Comparison of ENCODE assay signal across 30 mouse cellular contexts in the genomic region with DNA sequence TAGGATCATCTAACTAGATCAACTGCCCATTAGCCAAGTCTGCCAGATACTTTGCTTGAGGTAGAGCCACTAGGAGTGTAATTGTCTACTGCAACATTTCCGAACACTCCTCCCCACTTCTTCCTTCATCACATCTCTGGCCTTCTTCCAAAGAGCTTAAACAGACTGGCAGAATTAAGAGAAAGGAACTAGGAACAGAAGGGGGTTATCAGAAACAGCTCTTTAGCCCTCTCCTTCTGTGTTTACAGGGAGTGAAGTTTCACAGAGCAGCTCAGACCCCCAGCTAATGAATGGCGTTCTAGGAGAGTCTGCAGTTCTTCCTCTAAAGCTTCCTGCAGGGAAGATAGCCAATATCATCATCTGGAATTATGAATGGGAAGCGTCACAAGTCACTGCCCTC. TPM values are rescaled to one million over a fixed set of nuclear protein-coding genes. Genes with fewer than 3 reads are reported as not detected.
DNase-seq lines count a peak whose midpoint lies in the region; ATAC-seq and TF ChIP-seq lines count a peak whose summit lies in the region.
"Had no signal": no experiment of that assay in that cellular context is flagged by ENCODE, and none has a peak within 500 bp of the region (broad histone marks: within the 10 kb centered on the region; RNA-seq: fewer than 3 reads in every experiment).

No protein-coding gene starts in this region.

- H3K9me3 ChIP-seq in lung, embryonic 14.5 days (ENCODE audit: low read depth, low read length), result no peaks in the 10 kb centered on the region
- no peaks in the 10 kb centered on the region for H3K9me3 ChIP-seq in MEL (replicated peaks; ENCODE audit: insufficient read depth, low read length)
- H3K9me3 ChIP-seq in midbrain, embryonic 10.5 days (replicated peaks), result no peaks in the 10 kb centered on the region
- H3K9me3 ChIP-seq: embryonic facial prominence, embryonic 12.5 days; embryonic facial prominence, embryonic 15.5 days; heart, embryonic 13.5 days had no signal

- no peaks in the 10 kb centered on the region for H3K27me3 ChIP-seq in lung, embryonic 14.5 days (ENCODE audit: insufficient read depth, low read length)
- no peaks in the 10 kb centered on the region for H3K27me3 ChIP-seq in MEL (ENCODE audit: control insufficient read depth in 1 of 2, insufficient read depth in 2 of 2, low read length in 2 of 2)
- no peaks in the 10 kb centered on the region for H3K27me3 ChIP-seq in midbrain, embryonic 10.5 days (ENCODE audit: low read depth, poor library complexity, severe bottlenecking)
- H3K27me3 ChIP-seq: CH12.LX; embryonic facial prominence, embryonic 12.5 days; embryonic facial prominence, embryonic 15.5 days; heart, embryonic 13.5 days had no signal

- DNase-seq in heart, adult 11 months, result peak; percentile 35
- no peak for DNase-seq in heart, adult 9 months (ENCODE audit: low spot score in 2 of 2)
- peak; percentile 67 for DNase-seq in lung, embryonic 14.5 days
- no peak for DNase-seq in lung, postnatal 25 days (ENCODE audit: low spot score)
- peak; percentile 73 for DNase-seq in MEL (ENCODE audit: low read depth, low spot score)
- DNase-seq in brain, embryonic 14.5 days (ENCODE audit: low read depth), result peak; percentile 24
- no peak for DNase-seq in midbrain, embryonic 10.5 days (ENCODE audit: low spot score)
- DNase-seq: adrenal gland, adult 2 months; adrenal gland, postnatal 14 days; B cell, adult 2 months; cerebellum, adult 18-20 months; cerebellum, adult 9-10 months; cerebellum, postnatal 14 days; gastrocnemius, postnatal 10 days; gastrocnemius, postnatal 36 days; heart, postnatal 36 days had no signal

- TF ChIP-seq CTCF in lung, embryonic 14.5 days (IDR thresholded peaks at IDR 0.05; ENCODE audit: low read depth), result no peak
- no peak for TF ChIP-seq CTCF in MEL (IDR thresholded peaks at IDR 0.05 in 2 of 3, conservative IDR thresholded peaks at IDR 0.05 in 1 of 3; ENCODE audit: control insufficient read depth in 1 of 3, insufficient read depth in 1 of 3, low read depth in 2 of 3, low read length in 3 of 3, poor library complexity in 1 of 3, severe bottlenecking in 1 of 3)
- TF ChIP-seq CTCF in brain, embryonic 14.5 days (IDR thresholded peaks at IDR 0.05; ENCODE audit: borderline replicate concordance, extremely low read depth, insufficient read depth, insufficient read length), result no peak

- H3K27ac ChIP-seq in lung, embryonic 14.5 days (ENCODE audit: low read depth), result no peak overlapping the region
- no peak overlapping the region for H3K27ac ChIP-seq in MEL (ENCODE audit: control insufficient read depth, low read depth, low read length)
- no peak overlapping the region for H3K27ac ChIP-seq in midbrain, embryonic 10.5 days (replicated peaks)
- H3K27ac ChIP-seq: embryonic facial prominence, embryonic 12.5 days; embryonic facial prominence, embryonic 15.5 days; heart, embryonic 13.5 days; hindbrain, embryonic 14.5 days; hindbrain, postnatal 0 days had no signal

- no peak overlapping the region for H3K4me2 ChIP-seq in lung, embryonic 14.5 days
- H3K4me2 ChIP-seq: embryonic facial prominence, embryonic 12.5 days; embryonic facial prominence, embryonic 15.5 days; heart, embryonic 13.5 days; hindbrain, embryonic 14.5 days had no signal

- no peak for TF ChIP-seq RAD21 in MEL (IDR thresholded peaks at IDR 0.05; ENCODE audit: low read depth, low read length)

- TF ChIP-seq POLR2A in MEL (IDR thresholded peaks at IDR 0.05; ENCODE audit: control insufficient read depth in 1 of 2, insufficient read depth in 1 of 2, low read depth in 1 of 2, low read length in 2 of 2, poor library complexity in 1 of 2), result no peak
- no peak for TF ChIP-seq POLR2A in brain, embryonic 14.5 days (IDR thresholded peaks at IDR 0.05; ENCODE audit: borderline replicate concordance, extremely low read depth, insufficient read depth, insufficient read length, poor library complexity, severe bottlenecking)

- H3K79me2 ChIP-seq in MEL (ENCODE audit: control insufficient read depth, insufficient read depth, low read length, poor library complexity), result no peaks in the 10 kb centered on the region

- H3K4me3 ChIP-seq in lung, embryonic 14.5 days (ENCODE audit: low read depth, low read length), result no peak overlapping the region
- H3K4me3 ChIP-seq in MEL (ENCODE audit: control insufficient read depth in 1 of 2, insufficient read depth in 1 of 2, low read depth in 2 of 2, low read length in 2 of 2), result no peak overlapping the region
- H3K4me3 ChIP-seq in midbrain, embryonic 10.5 days, result no peak overlapping the region
- H3K4me3 ChIP-seq: embryonic facial prominence, embryonic 12.5 days; embryonic facial prominence, embryonic 15.5 days; heart, embryonic 13.5 days had no signal

- TF ChIP-seq EP300 in MEL (IDR thresholded peaks at IDR 0.05; ENCODE audit: low read depth in 1 of 2, low read length in 2 of 2), result peak; percentile 6 to 39; a peak in 1 of 4 replicates

- no peaks in the 10 kb centered on the region for H3K36me3 ChIP-seq in lung, embryonic 14.5 days (ENCODE audit: insufficient read depth)
- H3K36me3 ChIP-seq in MEL (ENCODE audit: control insufficient read depth in 1 of 2, insufficient read depth in 2 of 2, low read length in 2 of 2), result peaks cover 0 to 4% of the 10 kb centered on the region in 2 experiments; a peak in 2 of 4 replicates
- H3K36me3 ChIP-seq in midbrain, embryonic 10.5 days, result no peaks in the 10 kb centered on the region
- H3K36me3 ChIP-seq: embryonic facial prominence, embryonic 12.5 days; embryonic facial prominence, embryonic 15.5 days; G1E; heart, embryonic 13.5 days had no signal

- WGBS in lung, embryonic 14.5 days, result 26% methylated on average over 3 of the region's 3 CpGs
- 84% methylated on average over 3 of the region's 3 CpGs for WGBS in midbrain, embryonic 10.5 days

- H3K4me1 ChIP-seq in lung, embryonic 14.5 days (ENCODE audit: insufficient read depth), result no peaks in the 10 kb centered on the region
- peaks cover 2 to 3% of the 10 kb centered on the region in 2 experiments; a peak in 2 of 4 replicates for H3K4me1 ChIP-seq in MEL (ENCODE audit: control insufficient read depth in 1 of 2, insufficient read depth in 2 of 2, low read length in 2 of 2)
- no peaks in the 10 kb centered on the region for H3K4me1 ChIP-seq in midbrain, embryonic 10.5 days
- H3K4me1 ChIP-seq: embryonic facial prominence, embryonic 12.5 days; embryonic facial prominence, embryonic 15.5 days had no signal

- peak; percentile 35; the same call in 1 of the 2 replicates for ATAC-seq in lung, embryonic 14.5 days (ENCODE audit: insufficient read depth)
- ATAC-seq: forebrain, embryonic 16.5 days; hindbrain, postnatal 0 days; inflammation-experienced regulatory T-cells, adult 6 months; intestine, embryonic 16.5 days had no signal

- no peak overlapping the region for H3K9ac ChIP-seq in lung, embryonic 14.5 days
- H3K9ac ChIP-seq in MEL (ENCODE audit: control insufficient read depth, low read depth, low read length, poor library complexity, severe bottlenecking), result no peak overlapping the region
- H3K9ac ChIP-seq: embryonic facial prominence, embryonic 12.5 days; embryonic facial prominence, embryonic 15.5 days; heart, embryonic 13.5 days; hindbrain, embryonic 14.5 days had no signal

TF ChIP-seq in MEL, 35 proteins besides CTCF, POLR2A, EP300 and RAD21:
- TF ChIP-seq MEF2A (IDR thresholded peaks at IDR 0.05; ENCODE audit: extremely low read depth, insufficient replicate concordance, low read depth, low read length, poor library complexity, severe bottlenecking) (no peak), MAX (IDR thresholded peaks at IDR 0.05; ENCODE audit: low read length) (no peak), MXI1 (IDR thresholded peaks at IDR 0.05; ENCODE audit: low read depth, low read length) (no peak), TCF12 (IDR thresholded peaks at IDR 0.05; ENCODE audit: low read depth, low read length) (no peak), USF2 (IDR thresholded peaks at IDR 0.05; ENCODE audit: borderline replicate concordance in 1 of 2, insufficient read depth in 1 of 2, low read depth in 1 of 2, low read length in 2 of 2) (no peak), TBP (IDR thresholded peaks at IDR 0.05; ENCODE audit: low read depth, low read length) (no peak), KAT2A (conservative IDR thresholded peaks at IDR 0.05; ENCODE audit: low read depth, low read length) (no peak), ELF1 (IDR thresholded peaks at IDR 0.05; ENCODE audit: low read depth, low read length) (no peak), ZC3H11A (IDR thresholded peaks at IDR 0.05; ENCODE audit: low read depth, low read length) (no peak), ZNF384 (IDR thresholded peaks at IDR 0.05; ENCODE audit: low read depth, low read length) (no peak), BHLHE40 (IDR thresholded peaks at IDR 0.05; ENCODE audit: borderline replicate concordance, low read depth, low read length) (no peak), POLR2AphosphoS5 (IDR thresholded peaks at IDR 0.05; ENCODE audit: borderline replicate concordance, low read depth, low read length) (no peak), TAL1 (IDR thresholded peaks at IDR 0.05; ENCODE audit: low read length) (no peak), SMC3 (IDR thresholded peaks at IDR 0.05; ENCODE audit: low read depth, low read length) (no peak), GABPA (IDR thresholded peaks at IDR 0.05; ENCODE audit: low read depth, low read length) (no peak), GATA1 (IDR thresholded peaks at IDR 0.05; ENCODE audit: low read depth, low read length) (no peak), ZKSCAN1 (IDR thresholded peaks at IDR 0.05; ENCODE audit: low read depth, low read length) (no peak), ZMIZ1 (IDR thresholded peaks at IDR 0.05; ENCODE audit: low read depth, low read length) (no peak), CHD2 (IDR thresholded peaks at IDR 0.05; ENCODE audit: low read length) (no peak)

RNA-seq across cellular contexts. Expression of a gene that starts 16.5 kb away (rescaled TPM):
- polyA plus RNA-seq in lung, embryonic 14.5 days (2014; fragmentation: Nextera tagmentation; extraction: Ambion mirVana), result 0.18 TPM in 1 of 2 replicates, not detected in the other
- not detected in 2 replicates for total RNA-seq in MEL (2012; rRNA removed)
- under 1 TPM in 1 of 2 experiments, not detected in 1; 0.01 TPM for polyA plus RNA-seq in MEL (2012; ENCODE audit: insufficient read depth in 1 of 2, insufficient read length in 2 of 2, low read depth in 1 of 2, low replicate concordance in 2 of 2, missing spikeins in 1 of 2)
- polyA plus RNA-seq in brain, embryonic 14.5 days (2012; rRNA removed), result 0.11 TPM in 1 of 2 replicates, not detected in the other
- not detected in 2 replicates for polyA plus RNA-seq in midbrain, embryonic 10.5 days (2016; fragmentation: Nextera tagmentation; extraction: Ambion mirVana)
- total RNA-seq: gastrocnemius, adult 18-20 months had no signal
- polyA plus RNA-seq: forebrain, embryonic 11.5 days; forebrain, embryonic 16.5 days; G1E had no signal

RNA-seq across cellular contexts. Expression of a gene that starts 38.4 kb away (rescaled TPM):
- not detected in 2 replicates for polyA plus RNA-seq in lung, embryonic 14.5 days (2014; fragmentation: Nextera tagmentation; extraction: Ambion mirVana)
- 0.04 and 0.10 TPM in 2 replicates for total RNA-seq in MEL (2012; rRNA removed)
- under 1 TPM in 1 of 2 experiments, not detected in 1; 0.39 TPM for polyA plus RNA-seq in MEL (2012; ENCODE audit: insufficient read depth in 1 of 2, insufficient read length in 2 of 2, low read depth in 1 of 2, low replicate concordance in 2 of 2, missing spikeins in 1 of 2)
- not detected in 2 replicates for polyA plus RNA-seq in brain, embryonic 14.5 days (2012; rRNA removed)
- not detected in 2 replicates for polyA plus RNA-seq in midbrain, embryonic 10.5 days (2016; fragmentation: Nextera tagmentation; extraction: Ambion mirVana)
- total RNA-seq: G1E; gastrocnemius, adult 18-20 months; gastrocnemius, postnatal 36 days; hindbrain, postnatal 0 days had no signal
- polyA plus RNA-seq: embryonic facial prominence, embryonic 12.5 days; embryonic facial prominence, embryonic 15.5 days; forebrain, embryonic 11.5 days; forebrain, embryonic 16.5 days; G1E; heart, embryonic 13.5 days; heart, embryonic 16.5 days; hindbrain, embryonic 11.5 days; hindbrain, embryonic 14.5 days; hindbrain, postnatal 0 days; intestine, embryonic 16.5 days had no signal

Comparison
In these comparisons a context has a peak if more than half of its experiments do, and no peak if none do; other contexts are left out.
1. DNase-seq: peak in heart, adult 11 months (single experiment), lung, embryonic 14.5 days (single experiment), MEL (single experiment) and brain, embryonic 14.5 days (single experiment); none in heart, adult 9 months (0 of 2), lung, postnatal 25 days (single experiment) and midbrain, embryonic 10.5 days (single experiment).